Mouse (Mus musculus): ENCODE data around the gene Slc6a17.

GRCm38 (mm10) chr3:107537504-107537889 is 19.7 kb upstream of the Slc6a17 start:
- TF ChIP-seq EP300 (optimal IDR thresholded peaks at IDR 0.05) (no peak), CTCF (IDR thresholded peaks at IDR 0.05; ENCODE audit: low read depth) (no peak)

Measured in stomach, postnatal 0 days (tissue).